Mouse (Mus musculus): ENCODE data around the gene Sipa1l3.

- TF ChIP-seq CEBPB (IDR thresholded peaks at IDR 0.05; ENCODE audit: insufficient read depth, poor library complexity, severe bottlenecking) = no peak
- TF ChIP-seq USF1 (IDR thresholded peaks at IDR 0.05; ENCODE audit: low read depth) = no peak
- TF ChIP-seq MYOG (IDR thresholded peaks at IDR 0.05; ENCODE audit: control insufficient read depth in 1 of 3, insufficient read depth in 1 of 3, insufficient read length in 2 of 3, low read depth in 2 of 3) = no peak
- no peak for TF ChIP-seq POLR2A (IDR thresholded peaks at IDR 0.05; ENCODE audit: insufficient read length, low read depth)
- no peak for TF ChIP-seq E2F4 (IDR thresholded peaks at IDR 0.05; ENCODE audit: insufficient read depth)
- no peak for TF ChIP-seq TCF12 (IDR thresholded peaks at IDR 0.05; ENCODE audit: insufficient read depth, poor library complexity, severe bottlenecking)
- no peak for TF ChIP-seq POLR2AphosphoS2 (IDR thresholded peaks at IDR 0.05; ENCODE audit: insufficient read length, low read depth)
- TF ChIP-seq MAX (IDR thresholded peaks at IDR 0.05; ENCODE audit: low read depth) = no peak
- TF ChIP-seq SRF (IDR thresholded peaks at IDR 0.05; ENCODE audit: control insufficient read depth, insufficient read length, low read depth) = no peak
These were observed 86.1 kb downstream of the Sipa1l3 start for GRCm38 (mm10) chr7:29432180-29432946.
